Mouse (Mus musculus): ENCODE results near the gene Dpp3. TPM values are rescaled to one million over a fixed set of nuclear protein-coding genes. Genes with fewer than 3 reads are reported as not detected.

Gene Dpp3
- polyA plus RNA-seq, 1 experiment from 2014 or later = 133 TPM

- ATAC-seq (replicated peaks; ENCODE audit: insufficient number of reproducible peaks, low FRiP score, low TSS enrichment, low read depth) (no peak; the same call in 1 of the 2 replicates), DNase-seq (ENCODE audit: low spot score) (no peak)
- Histone ChIP-seq H3K9ac (replicated peaks; ENCODE audit: low read length) (no peak overlapping the region), H3K4me2 (ENCODE audit: low read depth, low read length) (no peak overlapping the region), H3K9me3 (replicated peaks; ENCODE audit: control insufficient read depth, low read length) (no peaks in the 10 kb centered on the region), H3K4me3 (ENCODE audit: low read depth, low read length) (no peak overlapping the region), H3K36me3 (replicated peaks; ENCODE audit: control insufficient read depth, insufficient read depth, low read depth, low read length) (no peaks in the 10 kb centered on the region), H3K4me1 (ENCODE audit: control insufficient read depth, insufficient read depth, low read length) (no peaks in the 10 kb centered on the region), H3K27me3 (ENCODE audit: control insufficient read depth, insufficient read depth, low read length) (no peaks in the 10 kb centered on the region; the same call in 1 of the 2 replicates), H3K27ac (replicated peaks; ENCODE audit: low read depth, low read length) (no peak overlapping the region)
- 84% methylated on average over 6 of the region's 6 CpGs for WGBS
These were observed 65.0 kb downstream of the Dpp3 start for GRCm38 (mm10) chr19:4863048-4863447.

- no peaks in the 10 kb centered on the region for H3K27me3 ChIP-seq (ENCODE audit: control insufficient read depth, insufficient read depth, low read length)
- no peak overlapping the region for H3K4me3 ChIP-seq (ENCODE audit: low read depth, low read length)
- DNase-seq (ENCODE audit: low spot score) (no peak), ATAC-seq (replicated peaks; ENCODE audit: insufficient number of reproducible peaks, low FRiP score, low TSS enrichment, low read depth) (no peak)
- no peaks in the 10 kb centered on the region for H3K9me3 ChIP-seq (replicated peaks; ENCODE audit: control insufficient read depth, low read length)
- H3K4me1 ChIP-seq (ENCODE audit: control insufficient read depth, insufficient read depth, low read length) = no peaks in the 10 kb centered on the region
- H3K36me3 ChIP-seq (replicated peaks; ENCODE audit: control insufficient read depth, insufficient read depth, low read depth, low read length) = no peaks in the 10 kb centered on the region
- 80% methylated on average over 6 of the region's 6 CpGs for WGBS
- no peak overlapping the region for H3K27ac ChIP-seq (replicated peaks; ENCODE audit: low read depth, low read length)
- no peak overlapping the region for H3K9ac ChIP-seq (replicated peaks; ENCODE audit: low read length)
- no peak overlapping the region for H3K4me2 ChIP-seq (ENCODE audit: low read depth, low read length)
These were observed 69.0 kb downstream of the Dpp3 start for GRCm38 (mm10) chr19:4859081-4859480.

Other genes starting within 250 kb of the Dpp3 start
- 3.7 and 4.4 TPM in 2 replicates for gene Gm960, start 229.6 kb downstream of the Dpp3 start, polyA plus RNA-seq (2014; fragmentation: Nextera tagmentation; extraction: Ambion mirVana)
- 5.3 and 5.4 TPM in 2 replicates for gene Sptbn2, start 217.1 kb downstream of the Dpp3 start, polyA plus RNA-seq (2014; fragmentation: Nextera tagmentation; extraction: Ambion mirVana)
- gene Rbm4b, start 171.8 kb downstream of the Dpp3 start, polyA plus RNA-seq (2014; fragmentation: Nextera tagmentation; extraction: Ambion mirVana) = 110 and 116 TPM in 2 replicates
- 92.9 and 109 TPM in 2 replicates for gene Rbm4, start 134.4 kb downstream of the Dpp3 start, polyA plus RNA-seq (2014; fragmentation: Nextera tagmentation; extraction: Ambion mirVana)
- gene Gm21992, start 116.7 kb downstream of the Dpp3 start, polyA plus RNA-seq (2014; fragmentation: Nextera tagmentation; extraction: Ambion mirVana) = 18.4 and 25.8 TPM in 2 replicates
- gene Rbm14, start 116.7 kb downstream of the Dpp3 start, polyA plus RNA-seq (2014; fragmentation: Nextera tagmentation; extraction: Ambion mirVana) = 110 and 111 TPM in 2 replicates
- gene Ccs, start 89.0 kb downstream of the Dpp3 start, polyA plus RNA-seq (2014; fragmentation: Nextera tagmentation; extraction: Ambion mirVana) = 44.9 and 45.8 TPM in 2 replicates
- gene Ccdc87, start 88.9 kb downstream of the Dpp3 start, polyA plus RNA-seq (2014; fragmentation: Nextera tagmentation; extraction: Ambion mirVana) = not detected in 2 replicates
- gene Ctsf, start 73.2 kb downstream of the Dpp3 start, polyA plus RNA-seq (2014; fragmentation: Nextera tagmentation; extraction: Ambion mirVana) = 20.9 and 30.3 TPM in 2 replicates
- gene Actn3, start 50.4 kb downstream of the Dpp3 start, polyA plus RNA-seq (2014; fragmentation: Nextera tagmentation; extraction: Ambion mirVana) = 4.3 and 5.6 TPM in 2 replicates
- gene Zdhhc24, start 49.6 kb downstream of the Dpp3 start, polyA plus RNA-seq (2014; fragmentation: Nextera tagmentation; extraction: Ambion mirVana) = 7.4 and 8.7 TPM in 2 replicates
- gene Bbs1, start 21.7 kb downstream of the Dpp3 start, polyA plus RNA-seq (2014; fragmentation: Nextera tagmentation; extraction: Ambion mirVana) = 4.7 and 4.8 TPM in 2 replicates
- 1.7 TPM in 2 replicates for gene Peli3, start 14.8 kb upstream of the Dpp3 start, polyA plus RNA-seq (2014; fragmentation: Nextera tagmentation; extraction: Ambion mirVana)
- 164 and 173 TPM in 2 replicates for gene Mrpl11, start 33.9 kb upstream of the Dpp3 start, polyA plus RNA-seq (2014; fragmentation: Nextera tagmentation; extraction: Ambion mirVana)
- gene Npas4, start 62.0 kb upstream of the Dpp3 start, polyA plus RNA-seq (2014; fragmentation: Nextera tagmentation; extraction: Ambion mirVana) = not detected in 2 replicates
- 3.9 and 4.4 TPM in 2 replicates for gene Slc29a2, start 95.6 kb upstream of the Dpp3 start, polyA plus RNA-seq (2014; fragmentation: Nextera tagmentation; extraction: Ambion mirVana)
- 38.5 and 40.8 TPM in 2 replicates for gene B4gat1, start 110.5 kb upstream of the Dpp3 start, polyA plus RNA-seq (2014; fragmentation: Nextera tagmentation; extraction: Ambion mirVana)
- gene AC124502.3, start 110.6 kb upstream of the Dpp3 start, polyA plus RNA-seq (2014; fragmentation: Nextera tagmentation; extraction: Ambion mirVana) = 0.96 and 1.6 TPM in 2 replicates
- 47.5 and 47.9 TPM in 2 replicates for gene Brms1, start 113.1 kb upstream of the Dpp3 start, polyA plus RNA-seq (2014; fragmentation: Nextera tagmentation; extraction: Ambion mirVana)
- gene Rin1, start 122.2 kb upstream of the Dpp3 start, polyA plus RNA-seq (2014; fragmentation: Nextera tagmentation; extraction: Ambion mirVana) = 0.99 and 1.2 TPM in 2 replicates
- 43.1 and 48.4 TPM in 2 replicates for gene Cd248, start 139.8 kb upstream of the Dpp3 start, polyA plus RNA-seq (2014; fragmentation: Nextera tagmentation; extraction: Ambion mirVana)
- 1.8 and 2.1 TPM in 2 replicates for gene Tmem151a, start 157.2 kb upstream of the Dpp3 start, polyA plus RNA-seq (2014; fragmentation: Nextera tagmentation; extraction: Ambion mirVana)
- gene Yif1a, start 160.3 kb upstream of the Dpp3 start, polyA plus RNA-seq (2014; fragmentation: Nextera tagmentation; extraction: Ambion mirVana) = 62.8 and 75.8 TPM in 2 replicates
- 48.9 and 54.0 TPM in 2 replicates for gene Cnih2, start 170.2 kb upstream of the Dpp3 start, polyA plus RNA-seq (2014; fragmentation: Nextera tagmentation; extraction: Ambion mirVana)
- gene Rab1b, start 178.8 kb upstream of the Dpp3 start, polyA plus RNA-seq (2014; fragmentation: Nextera tagmentation; extraction: Ambion mirVana) = 214 and 235 TPM in 2 replicates
- gene Klc2, start 190.3 kb upstream of the Dpp3 start, polyA plus RNA-seq (2014; fragmentation: Nextera tagmentation; extraction: Ambion mirVana) = 18.9 and 19.8 TPM in 2 replicates

All from embryonic facial prominence, embryonic 11.5 days (tissue).